In genomic region chr15:83497299-83497698, GRCm38 (mm10) we compare ENCODE assay signal across 15 mouse cellular contexts. TPM values are rescaled to one million over a fixed set of nuclear protein-coding genes. Genes with fewer than 3 reads are reported as not detected.
DNase-seq lines count a peak whose midpoint lies in the region; TF ChIP-seq lines count a peak whose summit lies in the region.
"Had no signal": no experiment of that assay in that cellular context is flagged by ENCODE, and none has a peak within 500 bp of the region (broad histone marks: within the 10 kb centered on the region; RNA-seq: fewer than 3 reads in every experiment).

No protein-coding gene starts in this region.

- TF ChIP-seq CTCF in heart, adult 2 months (IDR thresholded peaks at IDR 0.05), result peak; percentile 47
- peak; percentile 43; the same call in 1 of the 2 replicates for TF ChIP-seq CTCF in small intestine, adult 2 months (IDR thresholded peaks at IDR 0.05; ENCODE audit: extremely low read depth, insufficient read length, insufficient replicate concordance, low read depth, low read length)

- intact Hi-C loops in heart, adult 2 months (cut with DNase I), result no loop called here

- no peaks in the 10 kb centered on the region for H3K4me1 ChIP-seq in heart, adult 2 months (ENCODE audit: control insufficient read depth, insufficient read depth, low read length)
- H3K4me1 ChIP-seq in small intestine, adult 2 months (ENCODE audit: control insufficient read depth, insufficient read depth, insufficient read length, low read length), result no peaks in the 10 kb centered on the region
- no peaks in the 10 kb centered on the region; the same call in 1 of the 2 replicates for H3K4me1 ChIP-seq in hindbrain, embryonic 10.5 days (replicated peaks)
- H3K4me1 ChIP-seq: midbrain, embryonic 15.5 days; stomach, embryonic 15.5 days had no signal

- 93% methylated on average over 6 of the region's 6 CpGs for WGBS in heart, adult 2 months
- WGBS in small intestine, adult 2 months, result 86% methylated on average over 6 of the region's 6 CpGs
- WGBS in hindbrain, embryonic 10.5 days, result 92% methylated on average over 6 of the region's 6 CpGs

- no peaks in the 10 kb centered on the region for H3K9me3 ChIP-seq in hindbrain, embryonic 10.5 days
- H3K9me3 ChIP-seq: midbrain, embryonic 15.5 days; stomach, embryonic 15.5 days had no signal

- H3K27ac ChIP-seq in heart, adult 2 months, result no peak overlapping the region
- H3K27ac ChIP-seq in small intestine, adult 2 months (ENCODE audit: insufficient read depth, low read depth, low read length), result no peak overlapping the region
- H3K27ac ChIP-seq in hindbrain, embryonic 10.5 days, result no peak overlapping the region
- H3K27ac ChIP-seq: midbrain, embryonic 15.5 days; stomach, embryonic 15.5 days had no signal

- H3K36me3 ChIP-seq in heart, adult 2 months (ENCODE audit: control insufficient read depth, insufficient read depth, low read length), result no peaks in the 10 kb centered on the region
- no peaks in the 10 kb centered on the region for H3K36me3 ChIP-seq in small intestine, adult 2 months (ENCODE audit: control insufficient read depth, insufficient read depth, low read length)
- H3K36me3 ChIP-seq in hindbrain, embryonic 10.5 days, result peaks cover 96% of the 10 kb centered on the region

- no peaks in the 10 kb centered on the region for H3K27me3 ChIP-seq in heart, adult 2 months (ENCODE audit: control insufficient read depth, insufficient read depth, low read length)
- H3K27me3 ChIP-seq in small intestine, adult 2 months (ENCODE audit: control insufficient read depth, insufficient read depth, low read length), result no peaks in the 10 kb centered on the region
- no peaks in the 10 kb centered on the region for H3K27me3 ChIP-seq in hindbrain, embryonic 10.5 days (ENCODE audit: insufficient read depth, poor library complexity, severe bottlenecking)
- H3K27me3 ChIP-seq: midbrain, embryonic 15.5 days; stomach, embryonic 15.5 days had no signal

- H3K79me2 ChIP-seq in heart, adult 2 months (replicated peaks; ENCODE audit: control insufficient read depth, insufficient read depth, low read length), result no peaks in the 10 kb centered on the region

- H3K9ac ChIP-seq in heart, adult 2 months (ENCODE audit: low read depth, low read length), result no peak overlapping the region
- H3K9ac ChIP-seq: midbrain, embryonic 15.5 days; stomach, embryonic 15.5 days had no signal

- no peak overlapping the region for H3K4me3 ChIP-seq in heart, adult 2 months
- no peak overlapping the region for H3K4me3 ChIP-seq in small intestine, adult 2 months (ENCODE audit: low read depth, low read length)
- H3K4me3 ChIP-seq in hindbrain, embryonic 10.5 days, result no peak overlapping the region
- H3K4me3 ChIP-seq: midbrain, embryonic 15.5 days; stomach, embryonic 15.5 days had no signal

- no peak for TF ChIP-seq EP300 in heart, adult 2 months (IDR thresholded peaks at IDR 0.05; ENCODE audit: insufficient read depth, low read depth, low read length)

- no peak for DNase-seq in heart, adult 2 months
- no peak for DNase-seq in heart, postnatal 4 days
- DNase-seq in lung, postnatal 36 days, result peak; percentile 18
- DNase-seq in lung, adult 18-20 months, result no peak
- DNase-seq in ES-CJ7 (ENCODE audit: low read depth, low spot score), result peak; percentile 68
- DNase-seq in retina, postnatal 1 day, result no peak
- no peak for DNase-seq in hindbrain, embryonic 10.5 days (ENCODE audit: low spot score)
- DNase-seq: heart, postnatal 14 days; kidney, adult 11 months; right cerebral cortex, postnatal 14 days had no signal

- no peak for TF ChIP-seq POLR2A in heart, adult 2 months (IDR thresholded peaks at IDR 0.05; ENCODE audit: insufficient read depth, low read depth, low read length)
- TF ChIP-seq POLR2A in small intestine, adult 2 months (IDR thresholded peaks at IDR 0.05; ENCODE audit: low read depth, low read length), result no peak

RNA-seq across cellular contexts. Expression of gene Ttll1, which starts 13.4 kb away (rescaled TPM):
- 10 to 100 TPM; 52.1 to 62.9 TPM for total RNA-seq in heart, adult 2 months (2021)
- polyA plus RNA-seq in heart, adult 2 months (2012; rRNA removed), result 37.6 and 41.3 TPM in 2 replicates
- 10 to 100 TPM; 20.7 to 24.3 TPM for total RNA-seq in heart, postnatal 4 days (2021)
- polyA plus RNA-seq in small intestine, adult 2 months (2012; rRNA removed), result 2.3 and 3.1 TPM in 2 replicates
- polyA plus RNA-seq in hindbrain, embryonic 10.5 days (2016; fragmentation: Nextera tagmentation; extraction: Ambion mirVana), result 38.0 and 50.4 TPM in 2 replicates

RNA-seq across cellular contexts. Expression of gene Bik, which starts 29.4 kb away (rescaled TPM):
- 10 to 100 TPM in 1 of 2 experiments, 1 to 10 TPM in 1; 8.3 to 10.9 TPM for total RNA-seq in heart, adult 2 months (2021)
- polyA plus RNA-seq in heart, adult 2 months (2012; rRNA removed), result 11.7 and 21.8 TPM in 2 replicates
- total RNA-seq in heart, postnatal 4 days (2021), result 10 to 100 TPM; 22.8 to 28.0 TPM
- 2.1 and 5.8 TPM in 2 replicates for polyA plus RNA-seq in small intestine, adult 2 months (2012; rRNA removed)
- polyA plus RNA-seq in hindbrain, embryonic 10.5 days (2016; fragmentation: Nextera tagmentation; extraction: Ambion mirVana), result 2.2 and 4.1 TPM in 2 replicates
- total RNA-seq: common myeloid progenitor, adult 5-6 weeks; left cerebral cortex, postnatal 25 days had no signal

RNA-seq across cellular contexts. Expression of gene Pacsin2, which starts 32.9 kb away (rescaled TPM):
- total RNA-seq in heart, adult 2 months (2021), result 100 to 1,000 TPM; 200 to 246 TPM
- polyA plus RNA-seq in heart, adult 2 months (2012; rRNA removed), result 111 and 169 TPM in 2 replicates
- total RNA-seq in heart, postnatal 4 days (2021), result 100 to 1,000 TPM; 136 to 147 TPM
- 32.5 and 73.5 TPM in 2 replicates for polyA plus RNA-seq in small intestine, adult 2 months (2012; rRNA removed)
- 53.3 and 57.7 TPM in 2 replicates for polyA plus RNA-seq in hindbrain, embryonic 10.5 days (2016; fragmentation: Nextera tagmentation; extraction: Ambion mirVana)

Comparison
In these comparisons a context has a peak if more than half of its experiments do, and no peak if none do; other contexts are left out.
1. DNase-seq: peak in lung, postnatal 36 days (single experiment) and ES-CJ7 (single experiment); none in heart, adult 2 months (0 of 2), heart, postnatal 4 days (single experiment), lung, adult 18-20 months (0 of 2), retina, postnatal 1 day (single experiment) and hindbrain, embryonic 10.5 days (single experiment).